Mouse (Mus musculus) heart, postnatal 0 days (tissue): ENCODE data around the gene Rab1b. TPM values are rescaled to one million over a fixed set of nuclear protein-coding genes. Genes with fewer than 3 reads are reported as not detected.

ENCODE experiments used
- ATAC-seq: fragments of 200-750 bp; cut with Nextera tagmentation; 2 replicates; pipeline ENCODE4 v1.8.0; 2017; ENCODE audit warnings: low read depth, moderate number of reproducible peaks, moderate library complexity; ENCODE audit not compliant: insufficient read depth
- DNase-seq: peaks from one replicate; pipeline ENCODE4 v3.0.0-alpha.2; 2016; ENCODE audit warnings: low spot score
- H3K27ac ChIP-seq: fragments of 300-500 bp; sonication (generic); 2 replicates; pipeline ENCODE4 v1.5.1; 2014; ENCODE audit warnings: low read depth, mild to moderate bottlenecking
- H3K27me3 ChIP-seq: fragments of 300-500 bp; sonication (generic); 2 replicates; pipeline ENCODE4 v1.6.1; 2014; ENCODE audit warnings: low read length, mixed read lengths; ENCODE audit not compliant: control insufficient read depth, insufficient read depth
- H3K36me3 ChIP-seq: fragments of 300-500 bp; sonication (generic); replicated peaks from 2 replicates; pipeline ENCODE4 v1.6.1; 2014; ENCODE audit warnings: low read length, mixed read lengths; ENCODE audit not compliant: control insufficient read depth, insufficient read depth
- H3K4me1 ChIP-seq: fragments of 300-500 bp; sonication (generic); 2 replicates; pipeline ENCODE4 v1.6.1; 2014; ENCODE audit warnings: antibody characterized with exemption; ENCODE audit not compliant: control insufficient read depth, insufficient read depth
- H3K4me2 ChIP-seq: fragments of 300-500 bp; sonication (generic); 2 replicates; pipeline ENCODE4 v1.6.1; 2014; ENCODE audit warnings: low read depth, mild to moderate bottlenecking, low read length, moderate library complexity
- H3K4me3 ChIP-seq: fragments of 300-500 bp; sonication (generic); 2 replicates; pipeline ENCODE4 v1.5.1; 2014; ENCODE audit warnings: low read depth, low read length
- H3K9ac ChIP-seq: fragments of 300-500 bp; sonication (generic); replicated peaks from 2 replicates; pipeline ENCODE4 v1.6.1; 2014; ENCODE audit warnings: low read depth, low read length, mixed read lengths
- H3K9me3 ChIP-seq: fragments of 300-500 bp; sonication (generic); replicated peaks from 2 replicates; pipeline ENCODE4 v1.6.1; 2016; ENCODE audit warnings: low read length; ENCODE audit not compliant: control insufficient read depth
- CTCF ChIP-seq: IDR thresholded peaks from 2 replicates; pipeline ENCODE4 v1.5.1; 2016; ENCODE audit warnings: antibody characterized with exemption, control low read depth, low read depth
- EP300 ChIP-seq: IDR thresholded peaks from 2 replicates; pipeline ENCODE4 v1.6.1; 2016; ENCODE audit warnings: antibody characterized with exemption, low read depth
- WGBS: fragments of 180-500 bp; shearing (Covaris S2); extraction: QIAGEN DNeasy Blood & Tissue Kit; methylation state at CpG from one replicate; pipeline ENCODE4 v1.1.7; 2014; 5-methylcytosine and 5-hydroxymethylcytosine counted together
- polyA plus RNA-seq: library from polyadenylated mRNA; unstranded; fragments of >200 nt; fragmentation: Nextera tagmentation; extraction: Ambion mirVana; gene quantifications from 2 replicates; pipeline ENCODE4 v1.2.1, GENCODE M21; 2015
- total RNA-seq: library from RNA; depleted of rRNA; stranded (reverse); fragments of >200 nt; gene quantifications from 2 replicates; pipeline ENCODE4 v1.2.3, GENCODE M21; 2014; ENCODE audit warnings: low replicate concordance

The Rab1b gene
- total and polyA plus RNA-seq, 2 experiments from 2014 or later: 230 to 424 TPM

- no peaks in the 10 kb centered on the region for H3K9me3 ChIP-seq
- H3K4me3 ChIP-seq: peak overlapping the region; percentile 53
- H3K4me1 ChIP-seq: peaks cover 21% of the 10 kb centered on the region
- H3K4me2 ChIP-seq: peak overlapping the region; percentile 89
- no peaks in the 10 kb centered on the region for H3K36me3 ChIP-seq
- WGBS: 43% methylated on average over 21 of the region's 21 CpGs
- H3K27me3 ChIP-seq: peaks cover 38% of the 10 kb centered on the region
- TF ChIP-seq CTCF (no peak), EP300 (no peak)
- no peak for ATAC-seq
- H3K9ac ChIP-seq: peak overlapping the region; percentile 56; the same call in 1 of the 2 replicates
- no peak overlapping the region; the same call in 1 of the 2 replicates for H3K27ac ChIP-seq
- no peak for DNase-seq
Observed at GRCm38 (mm10) chr19:5068570-5069234, 38.2 kb downstream of the Rab1b start.

GRCm38 (mm10) chr19:5067867-5068569, 38.9 kb downstream of the Rab1b start, which contains the start of gene Cd248:
Gene Cd248, plus strand, starts transcription at chr19:5068078.
- peak within 1 kb of the TSS; percentile 66 for H3K27ac ChIP-seq
- peak; percentile 74 for DNase-seq
- WGBS: 2% methylated on average over 53 of the region's 56 CpGs
- H3K9ac ChIP-seq: peak within 1 kb of the TSS; percentile 56
- H3K36me3 ChIP-seq: no peaks in the 10 kb centered on the region
- no peaks in the 10 kb centered on the region for H3K9me3 ChIP-seq
- ATAC-seq: peak; percentile 70
- peaks cover 21% of the 10 kb centered on the region for H3K4me1 ChIP-seq
- peak within 1 kb of the TSS; percentile 53 for H3K4me3 ChIP-seq
- TF ChIP-seq CTCF (no peak), EP300 (no peak)
- H3K27me3 ChIP-seq: peaks cover 38% of the 10 kb centered on the region
- peak within 1 kb of the TSS; percentile 89 for H3K4me2 ChIP-seq

GRCm38 (mm10) chr19:5067040-5067799, 39.7 kb downstream of the Rab1b start:
- Histone ChIP-seq H3K4me3 (peak overlapping the region; percentile 53), H3K9me3 (no peaks in the 10 kb centered on the region), H3K36me3 (no peaks in the 10 kb centered on the region), H3K4me2 (peak overlapping the region; percentile 89), H3K27me3 (peaks cover 38% of the 10 kb centered on the region), H3K27ac (peak overlapping the region; percentile 66), H3K4me1 (peaks cover 21% of the 10 kb centered on the region), H3K9ac (0 out of 2 replicates have a peak overlapping the region, but pooled peaks have one; percentile 56)
- DNase-seq (no peak), ATAC-seq (no peak)
- TF ChIP-seq EP300: no peak
- no peak for TF ChIP-seq CTCF
- WGBS: 10% methylated on average over 15 of the region's 15 CpGs

DNA sequence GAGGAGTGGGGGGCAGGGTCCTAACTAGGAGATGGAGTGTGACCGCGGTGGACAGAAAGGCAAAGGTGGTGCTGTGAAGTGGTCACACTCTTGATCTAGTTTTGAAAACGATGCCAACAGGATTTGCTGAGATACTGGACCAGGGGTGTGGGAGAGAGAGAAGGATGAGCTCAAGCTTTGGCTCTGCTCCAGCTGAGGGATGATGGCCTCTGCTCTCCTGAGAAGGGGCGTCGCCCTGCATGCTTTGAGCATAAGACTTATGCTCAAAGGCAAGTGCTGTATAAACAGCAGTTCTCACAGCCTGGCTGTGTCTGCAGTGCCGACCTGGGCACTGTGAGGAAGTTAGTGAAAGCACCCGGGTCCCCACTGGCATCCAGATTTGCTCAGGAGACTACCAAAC, 41.8 kb downstream of the Rab1b start:
- H3K9me3 ChIP-seq: no peaks in the 10 kb centered on the region
- TF ChIP-seq EP300 (no peak), CTCF (no peak)
- DNase-seq (no peak), ATAC-seq (no peak)
- no peak overlapping the region for H3K4me2 ChIP-seq
- WGBS: 46% methylated on average over 7 of the region's 7 CpGs
- H3K4me3 ChIP-seq: no peak overlapping the region
- H3K9ac ChIP-seq: no peak overlapping the region
- peaks cover 20% of the 10 kb centered on the region for H3K4me1 ChIP-seq
- no peaks in the 10 kb centered on the region for H3K36me3 ChIP-seq
- no peak overlapping the region for H3K27ac ChIP-seq
- H3K27me3 ChIP-seq: peaks cover 27% of the 10 kb centered on the region

DNA sequence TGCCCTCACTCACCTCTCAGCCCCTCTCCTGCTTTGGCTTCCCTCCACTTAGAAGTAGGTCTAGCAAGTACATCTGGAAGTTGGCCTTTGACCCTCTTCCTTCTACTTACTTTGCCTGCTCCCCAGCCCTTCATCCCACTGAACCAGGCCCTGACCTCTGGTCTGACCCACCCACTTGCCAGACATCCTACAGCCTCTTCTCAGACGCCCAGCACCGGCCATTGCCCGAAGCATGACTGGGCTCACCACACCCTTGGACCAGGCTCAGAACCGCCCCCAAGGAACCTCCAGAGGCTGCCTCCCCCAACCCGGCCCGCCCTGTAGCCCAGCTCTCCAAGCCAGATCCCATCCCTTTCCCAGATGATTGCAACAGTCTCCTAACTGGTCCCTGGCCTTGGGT, 44.4 kb downstream of the Rab1b start:
- H3K4me1 ChIP-seq: peaks cover 24% of the 10 kb centered on the region
- TF ChIP-seq EP300: no peak
- no peak for TF ChIP-seq CTCF
- DNase-seq (no peak), ATAC-seq (no peak)
- 58% methylated on average over 6 of the region's 6 CpGs for WGBS
- H3K9ac ChIP-seq: no peak overlapping the region
- H3K4me3 ChIP-seq: no peak overlapping the region
- no peaks in the 10 kb centered on the region for H3K36me3 ChIP-seq
- H3K9me3 ChIP-seq: no peaks in the 10 kb centered on the region
- H3K4me2 ChIP-seq: no peak overlapping the region
- H3K27ac ChIP-seq: no peak overlapping the region
- peaks cover 6% of the 10 kb centered on the region; the same call in 1 of the 2 replicates for H3K27me3 ChIP-seq
